Mouse (Mus musculus) G1E (cell line): ENCODE measurements around the gene Zbed5.

Experiments used
- CTCF ChIP-seq: IDR thresholded peaks from 2 replicates; pipeline ENCODE4 v1.5.1; 2012; ENCODE audit warnings: low read depth, low read length, inconsistent platforms, mixed read lengths
- POLR2AphosphoS5 ChIP-seq: IDR thresholded peaks from 2 replicates; pipeline ENCODE4 v1.6.1; 2012; ENCODE audit warnings: low read depth, low read length, inconsistent platforms; ENCODE audit not compliant: insufficient replicate concordance

DNA sequence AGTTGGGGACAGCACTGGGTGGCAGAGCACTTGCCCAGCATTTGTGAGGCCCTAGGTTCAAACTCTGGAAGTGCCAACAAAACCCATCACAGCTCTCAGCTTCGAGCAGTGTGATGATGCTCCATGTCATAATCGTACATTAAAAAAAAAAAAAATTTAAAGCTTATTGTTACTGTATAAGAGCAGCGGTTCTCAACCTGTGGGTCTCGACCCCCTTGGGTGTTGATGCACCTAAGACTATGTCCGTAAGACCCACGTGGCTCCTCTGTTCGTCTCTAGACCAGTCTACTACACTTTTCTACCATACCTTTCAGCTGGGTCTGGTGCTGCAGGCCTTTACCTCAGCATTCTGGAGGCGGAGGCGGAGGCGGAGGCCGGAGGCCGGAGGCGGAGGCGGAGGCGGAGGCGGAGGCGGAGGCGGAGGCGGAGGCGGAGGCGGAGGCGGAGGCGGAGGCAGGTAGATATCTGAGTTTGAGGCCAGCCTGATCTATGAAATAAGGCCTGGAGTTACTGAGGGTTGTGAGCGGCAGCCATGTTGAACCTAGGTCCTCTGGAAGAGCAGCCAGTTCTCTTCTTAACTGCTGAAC is 22.6 kb downstream of the Zbed5 start:
- TF ChIP-seq CTCF = no peak
- no peak for TF ChIP-seq POLR2AphosphoS5
